Mouse (Mus musculus) spleen, adult 2 months (tissue): ENCODE measurements around the gene Bcor.

Experiments
- CTCF ChIP-seq: fragments of 200-500 bp; IDR thresholded peaks from 2 replicates; pipeline ENCODE4 v1.5.1; 2011; ENCODE audit warnings: mild to moderate bottlenecking, inconsistent platforms; ENCODE audit not compliant: insufficient read depth, insufficient read length, insufficient replicate concordance; ENCODE audit errors: extremely low read depth
- POLR2A ChIP-seq: fragments of 200-500 bp; IDR thresholded peaks from 2 replicates; pipeline ENCODE4 v1.6.1; 2011; ENCODE audit warnings: low read depth, low read length, inconsistent platforms

- TF ChIP-seq CTCF (no peak), POLR2A (no peak)
These were observed 31.7 kb downstream of the Bcor start for GRCm38 (mm10) chrX:12128165-12129083.
